Mouse (Mus musculus) fibroblast of lung, adult 2 months (primary cell): ENCODE results near the gene Tbc1d22a.

Experiments used
- DNase-seq: peaks from one replicate; pipeline ENCODE4 v3.0.0-alpha.2; 2011; ENCODE audit warnings: low read depth

The Tbc1d22a gene

DNA sequence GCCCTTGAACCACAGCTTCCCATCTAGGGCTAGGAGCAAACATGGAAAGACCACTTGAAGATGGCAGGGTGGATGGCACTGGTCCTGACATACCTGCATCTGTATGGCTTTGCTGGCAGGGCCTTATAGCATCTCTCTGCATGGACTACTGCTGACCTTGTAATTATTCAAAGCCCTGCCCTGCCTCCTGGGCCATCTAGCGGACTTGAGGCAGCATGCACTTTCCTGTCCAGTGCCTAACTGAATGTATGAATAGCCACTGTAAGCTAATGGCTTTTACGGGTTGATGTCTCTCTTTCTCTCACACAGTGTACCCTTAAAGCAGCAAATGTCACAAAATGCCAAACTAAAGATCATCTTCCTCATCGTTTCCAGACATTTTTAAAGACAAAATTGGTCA is 245.2 kb downstream of the Tbc1d22a start:
- DNase-seq = no peak

DNA sequence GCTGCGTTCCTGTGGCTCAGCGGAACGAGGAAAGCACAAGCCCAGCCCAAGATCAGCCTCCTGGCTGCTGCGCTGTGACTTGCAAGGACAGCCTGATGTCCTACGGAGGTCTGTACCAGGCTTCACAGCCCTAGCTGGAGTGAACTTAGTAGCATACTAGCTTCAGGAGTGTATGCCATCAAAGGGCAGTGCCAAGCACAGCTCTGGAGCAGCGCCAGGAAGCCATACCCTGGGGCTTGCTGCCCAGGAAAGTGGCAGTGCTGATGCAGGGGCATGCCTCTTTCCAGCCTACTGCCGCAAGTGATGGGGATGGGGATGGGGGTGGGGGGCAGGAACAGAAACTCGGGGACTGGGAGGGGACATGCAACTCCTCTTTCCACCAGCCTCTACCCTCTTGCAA is 248.4 kb downstream of the Tbc1d22a start:
- no peak for DNase-seq

DNA sequence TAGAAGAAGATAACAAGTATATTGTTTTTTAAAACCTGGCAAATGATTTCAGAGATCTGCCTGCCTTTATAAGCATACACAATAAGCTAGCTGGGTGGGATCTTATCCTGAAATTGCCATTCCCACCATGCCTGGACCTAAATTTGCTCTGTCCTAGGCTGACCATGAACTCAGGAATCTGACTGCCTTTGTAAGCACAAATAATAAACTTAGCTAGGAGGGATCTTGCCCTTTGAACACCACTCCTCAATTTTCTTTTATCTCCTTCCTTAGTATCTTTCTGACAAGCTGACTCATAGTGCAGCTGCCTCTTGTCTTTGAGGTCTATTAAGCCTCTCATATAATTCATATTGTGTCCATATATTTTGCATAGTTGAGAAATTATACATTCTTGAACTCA is 253.8 kb downstream of the Tbc1d22a start:
- DNase-seq = no peak

DNA sequence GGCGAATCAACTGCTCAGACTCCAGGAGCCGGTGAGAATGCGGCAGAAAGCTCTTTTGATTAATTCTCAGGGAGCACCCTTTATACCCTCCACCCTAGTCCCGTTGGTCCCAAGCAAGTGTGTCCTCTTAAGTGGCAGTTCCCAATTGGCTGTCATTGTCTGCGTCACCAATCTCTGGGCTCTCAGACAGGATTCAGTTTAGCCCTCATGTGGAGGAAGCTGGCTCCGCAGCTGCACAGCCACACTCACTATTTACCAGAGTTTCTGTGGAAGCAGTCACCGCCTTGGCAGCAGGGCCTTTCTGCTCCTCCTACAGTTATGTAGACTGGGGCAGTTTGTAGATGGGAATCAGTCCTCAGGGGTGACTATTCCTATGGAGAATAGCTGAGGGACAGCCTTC is 256.9 kb downstream of the Tbc1d22a start:
- no peak for DNase-seq

DNA sequence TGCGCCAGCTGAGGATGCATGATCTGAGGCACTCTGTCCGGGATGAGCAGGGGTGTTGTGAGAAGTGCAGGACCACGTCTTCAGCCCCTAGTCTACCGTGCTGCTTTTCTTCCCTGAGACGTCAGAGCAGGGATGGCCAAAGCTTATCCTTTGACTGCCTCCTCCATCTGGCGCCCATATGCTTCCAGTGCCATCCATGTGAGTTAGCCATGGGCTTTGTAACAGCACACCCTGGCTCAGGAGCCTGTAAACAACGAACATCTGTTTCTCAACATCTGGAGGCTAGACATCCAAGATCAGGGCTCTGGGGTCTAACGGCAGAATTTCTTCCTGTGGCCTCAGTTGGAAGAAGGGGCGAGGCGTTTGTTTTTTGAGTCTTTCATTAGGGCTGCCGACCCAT is 259.2 kb downstream of the Tbc1d22a start:
- no peak for DNase-seq

DNA sequence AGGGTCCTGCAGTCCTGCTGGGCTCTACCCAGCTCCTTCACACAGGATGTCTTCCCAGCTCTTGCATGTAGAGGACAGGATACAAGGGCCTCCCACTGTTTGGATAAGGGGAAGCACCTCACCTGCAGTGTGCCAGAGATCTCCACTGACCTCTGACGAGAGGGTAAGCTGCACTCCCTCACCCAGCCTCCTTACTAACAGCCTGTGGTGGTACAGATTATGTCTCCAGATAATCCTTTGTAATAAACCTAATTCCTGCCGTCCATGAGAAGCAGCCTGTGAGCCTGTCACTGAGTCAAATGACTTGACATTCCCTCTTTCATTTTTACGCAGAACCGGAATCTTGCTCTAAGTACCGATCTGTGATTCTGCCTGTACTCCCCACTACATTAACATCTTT is 260.7 kb downstream of the Tbc1d22a start:
- DNase-seq = no peak

DNA sequence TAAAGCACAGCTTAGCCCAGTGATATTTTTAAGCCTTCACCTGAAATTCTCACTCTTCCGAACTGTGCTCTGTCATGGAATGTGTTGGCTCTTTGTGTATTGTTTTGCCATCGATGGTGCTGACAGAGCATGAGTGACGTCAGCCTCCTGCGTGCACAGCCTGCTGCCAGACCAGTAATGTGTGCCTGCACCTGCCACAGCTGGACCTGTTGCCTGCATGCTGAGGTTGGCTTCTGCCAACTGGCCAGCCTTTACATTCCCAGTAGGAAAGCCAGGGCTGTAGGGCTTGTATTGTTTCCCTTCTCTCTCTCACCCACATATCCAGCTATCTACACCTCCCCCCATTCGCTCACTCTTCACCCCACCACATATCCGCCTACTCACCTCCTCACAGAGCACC is 262.2 kb downstream of the Tbc1d22a start:
- no peak for DNase-seq

DNA sequence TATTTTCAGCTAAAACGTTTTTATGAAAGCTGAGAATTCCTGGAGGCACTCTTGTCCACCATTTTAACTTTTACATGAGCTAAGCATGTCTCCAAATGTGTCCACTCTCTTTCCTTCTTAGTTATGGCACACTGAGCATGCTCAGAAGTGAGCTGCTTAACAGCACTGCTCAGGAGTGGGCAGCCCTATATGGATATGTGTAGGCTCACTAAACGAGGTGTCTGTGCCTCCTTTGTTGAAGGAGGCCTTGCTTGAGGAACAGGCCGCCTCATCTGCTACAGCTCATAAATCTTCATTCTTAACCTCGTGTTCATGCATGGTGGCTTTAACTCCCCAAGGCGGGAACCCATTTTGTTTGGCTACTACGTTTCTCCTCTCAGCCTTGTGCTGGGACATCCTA is 262.8 kb downstream of the Tbc1d22a start:
- DNase-seq = no peak

DNA sequence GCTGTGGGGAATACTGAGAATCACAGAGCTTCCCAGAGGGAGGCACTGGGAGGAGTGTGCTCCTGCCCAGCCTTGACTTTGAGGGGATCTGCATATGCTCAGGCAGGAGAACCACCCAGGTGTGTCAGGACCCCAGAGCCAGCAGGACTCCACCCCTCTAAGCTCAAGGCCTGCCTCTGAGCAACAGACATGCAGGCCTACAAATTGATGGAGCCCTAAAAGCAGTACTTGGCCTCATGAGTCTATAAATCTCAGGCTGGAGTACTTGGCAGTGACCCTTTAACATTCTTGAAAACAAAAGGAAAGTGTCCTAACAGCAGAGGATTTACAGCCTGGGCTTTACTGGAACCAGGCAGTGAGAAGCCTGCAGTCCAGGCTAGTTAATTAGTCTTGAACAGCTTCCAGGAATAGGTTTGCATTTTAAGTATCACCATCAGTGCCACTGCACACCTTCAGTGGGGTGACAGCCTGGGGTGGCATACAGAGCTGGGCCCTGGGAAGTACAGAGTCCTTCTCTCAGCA is 263.3 kb downstream of the Tbc1d22a start:
- DNase-seq = no peak

DNA sequence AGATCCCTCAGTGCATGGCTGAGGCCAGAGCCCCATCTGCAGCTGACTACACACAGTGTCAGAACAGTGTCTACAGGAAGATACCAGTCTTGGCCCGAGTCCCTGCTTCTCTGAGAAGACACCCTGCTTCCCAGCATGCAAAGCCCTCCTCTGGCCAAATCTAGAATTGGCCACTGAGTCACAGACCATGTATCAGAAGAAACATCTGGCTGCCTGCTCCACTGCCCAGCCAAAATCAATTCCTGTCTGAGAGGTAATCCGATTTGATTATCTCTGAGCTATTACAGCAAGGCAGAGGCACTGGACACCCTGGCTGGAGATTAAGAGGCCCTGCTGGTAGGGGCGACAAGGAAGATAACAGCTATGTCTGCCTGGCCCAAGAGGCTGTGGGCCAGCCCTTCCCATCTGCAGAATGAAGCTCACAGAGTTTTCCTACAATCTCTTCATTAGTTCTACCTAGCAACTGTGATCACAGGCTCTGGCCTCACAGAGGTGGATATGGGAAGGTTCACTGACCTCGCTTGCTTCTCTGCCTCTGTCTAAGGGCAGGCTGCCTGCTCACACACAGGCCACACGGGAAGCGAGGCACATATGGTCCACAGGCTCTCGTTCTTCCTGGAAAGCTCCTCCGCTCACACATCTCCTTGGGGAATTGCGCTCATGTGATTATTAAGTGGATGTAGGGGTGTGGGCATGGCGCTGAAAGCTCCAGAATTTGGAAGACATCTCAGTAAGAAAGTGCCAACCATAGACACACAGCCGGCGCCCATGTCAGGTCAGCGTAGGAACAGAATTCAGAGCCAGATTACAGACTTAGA is 264.6 kb downstream of the Tbc1d22a start:
- peak; percentile 24 for DNase-seq

DNA sequence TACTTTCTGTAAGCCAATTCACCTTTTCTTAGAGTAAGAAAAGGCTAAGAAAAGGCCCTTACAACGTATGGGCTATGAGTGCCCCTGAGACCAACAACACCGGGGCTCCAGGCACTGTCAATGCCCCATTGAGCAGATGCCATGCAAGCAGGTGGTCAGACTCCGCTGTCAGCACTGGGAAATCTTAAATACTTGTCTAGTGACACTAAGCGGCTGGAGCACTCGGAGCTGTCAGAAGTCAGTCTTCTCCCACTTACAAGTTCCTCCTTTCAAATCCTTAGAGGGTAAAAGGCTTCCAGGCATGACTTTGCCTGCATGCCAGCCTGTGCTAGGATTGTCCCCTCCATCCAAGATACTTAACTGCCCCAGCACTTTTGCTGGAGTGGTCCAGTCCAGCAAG is 268.1 kb downstream of the Tbc1d22a start:
- no peak for DNase-seq

DNA sequence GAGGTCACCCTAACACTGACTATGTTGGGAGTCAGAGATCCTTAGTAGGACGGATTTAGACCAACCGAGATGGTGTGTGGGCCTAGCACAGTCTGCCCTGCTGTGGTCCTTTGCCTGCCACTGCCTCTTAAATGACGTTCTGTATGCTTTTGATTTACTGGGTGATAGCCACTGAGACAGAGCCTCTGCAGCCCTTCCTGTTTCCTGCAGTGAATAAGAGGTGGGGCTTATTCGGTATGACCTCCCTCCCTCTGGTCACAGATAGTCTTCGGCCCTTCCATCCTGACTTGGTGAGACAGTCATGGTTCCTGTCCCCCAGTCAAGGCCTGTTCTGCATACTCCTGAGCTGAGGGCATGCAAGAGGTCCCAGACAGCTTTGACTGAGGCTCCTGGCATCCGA is 271.6 kb downstream of the Tbc1d22a start:
- no peak for DNase-seq

DNA sequence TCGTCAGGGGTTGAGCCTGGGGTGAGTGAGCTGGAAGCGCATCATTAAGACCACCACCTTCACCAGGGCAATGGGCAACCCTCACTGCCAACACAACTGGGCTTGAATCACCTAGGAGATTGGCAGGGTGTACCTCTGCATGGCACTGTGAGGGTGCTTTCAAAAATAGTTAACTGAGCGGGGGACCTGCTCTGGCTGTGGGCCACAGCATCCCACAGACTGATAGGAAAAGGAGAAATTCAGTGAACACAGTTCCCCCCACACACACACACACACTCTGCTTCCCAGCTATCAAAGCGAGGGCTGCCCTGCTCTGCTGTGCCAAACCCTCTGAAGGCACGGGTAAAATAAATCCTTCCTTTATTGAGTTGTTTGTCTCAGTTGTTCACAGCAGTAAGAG is 273.1 kb downstream of the Tbc1d22a start:
- no peak for DNase-seq

DNA sequence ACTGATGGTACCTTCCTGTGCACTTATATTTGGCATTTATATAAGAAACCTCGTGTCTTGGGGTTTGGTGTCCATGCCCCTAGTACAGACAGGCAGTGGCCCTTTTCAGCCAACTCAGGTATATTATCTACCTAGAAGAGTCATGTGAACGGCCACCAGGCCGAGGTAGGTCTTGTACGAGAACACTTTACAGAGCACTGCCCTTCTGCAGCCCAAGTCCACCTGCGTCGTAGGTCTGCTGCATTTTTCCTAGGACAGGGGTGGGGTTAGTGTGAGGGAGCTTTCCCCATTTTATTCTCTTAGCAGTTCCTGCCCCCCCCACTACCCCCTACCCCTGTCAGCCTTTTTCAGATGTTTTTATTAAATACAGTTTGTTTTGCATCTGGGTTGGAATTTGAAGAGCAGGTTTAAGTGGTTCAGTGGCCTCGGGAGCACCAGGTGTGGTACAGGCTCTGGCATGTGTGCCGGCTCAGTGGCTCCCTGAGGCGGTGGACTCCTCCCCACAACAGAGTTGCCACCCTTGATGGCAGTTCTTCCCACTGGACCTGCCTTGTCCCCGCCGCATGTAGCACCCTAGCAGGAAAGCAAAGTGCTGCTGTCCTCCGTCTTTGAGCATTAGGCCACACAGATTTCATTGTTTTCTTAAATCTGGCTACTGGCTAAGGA is 277.3 kb downstream of the Tbc1d22a start:
- no peak for DNase-seq

DNA sequence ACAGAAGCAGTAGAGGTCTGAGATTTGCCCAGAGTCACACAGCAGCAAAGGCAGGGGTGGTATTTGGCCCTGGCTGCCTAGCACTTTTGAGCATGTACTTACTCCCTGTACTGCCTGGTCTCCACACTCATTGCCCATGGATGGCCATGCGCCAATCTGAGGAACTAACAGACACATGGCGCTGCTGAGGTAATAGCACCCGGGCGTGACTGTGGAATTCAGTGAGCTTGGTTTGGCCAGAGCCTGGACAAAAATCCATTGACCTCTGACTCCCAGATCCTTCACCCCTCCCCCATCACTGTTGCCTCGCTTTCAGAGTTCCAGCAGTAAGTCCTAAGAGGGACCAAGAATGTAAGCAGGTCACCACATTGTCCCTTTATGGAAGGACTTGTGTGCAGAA is 278.4 kb downstream of the Tbc1d22a start:
- DNase-seq = no peak

DNA sequence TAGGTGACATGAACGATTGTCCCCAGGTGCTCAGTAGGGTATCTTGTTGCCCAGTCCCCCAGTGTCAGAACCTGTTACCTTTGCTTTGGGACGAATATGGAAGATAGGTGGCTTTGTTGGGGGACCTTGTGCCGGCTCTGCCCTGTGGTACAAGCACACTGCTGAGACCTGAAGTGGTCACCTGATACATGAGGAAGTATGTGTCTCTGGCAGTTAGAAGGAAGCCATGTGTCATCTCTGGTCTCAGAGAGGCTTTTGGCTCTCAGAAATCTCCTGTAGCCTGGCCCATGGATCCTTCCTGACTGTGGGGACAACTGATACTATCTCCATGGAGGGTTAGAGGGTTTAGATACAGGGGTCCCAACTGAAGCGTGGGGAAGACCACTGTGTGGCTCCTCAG is 281.9 kb downstream of the Tbc1d22a start:
- no peak for DNase-seq

DNA sequence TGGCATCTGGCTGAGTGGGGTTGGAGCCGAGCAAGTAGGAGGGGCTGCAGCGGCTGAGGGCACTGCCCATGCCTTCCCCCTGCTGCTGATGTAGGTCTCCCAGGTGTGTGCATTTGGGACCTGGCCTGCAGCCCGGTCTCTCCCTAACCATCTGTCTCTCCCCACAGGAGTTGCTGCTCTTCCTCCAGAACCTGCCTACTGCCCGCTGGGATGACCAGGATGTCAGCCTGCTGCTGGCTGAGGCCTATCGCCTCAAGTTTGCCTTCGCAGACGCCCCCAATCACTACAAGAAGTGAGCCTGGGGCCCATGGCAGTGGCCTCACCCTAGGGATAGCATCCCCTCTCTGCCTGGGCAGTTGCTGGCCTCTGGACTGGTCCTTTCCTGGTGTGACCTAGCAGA is 282.4 kb downstream of the Tbc1d22a start:
- DNase-seq = no peak

DNA sequence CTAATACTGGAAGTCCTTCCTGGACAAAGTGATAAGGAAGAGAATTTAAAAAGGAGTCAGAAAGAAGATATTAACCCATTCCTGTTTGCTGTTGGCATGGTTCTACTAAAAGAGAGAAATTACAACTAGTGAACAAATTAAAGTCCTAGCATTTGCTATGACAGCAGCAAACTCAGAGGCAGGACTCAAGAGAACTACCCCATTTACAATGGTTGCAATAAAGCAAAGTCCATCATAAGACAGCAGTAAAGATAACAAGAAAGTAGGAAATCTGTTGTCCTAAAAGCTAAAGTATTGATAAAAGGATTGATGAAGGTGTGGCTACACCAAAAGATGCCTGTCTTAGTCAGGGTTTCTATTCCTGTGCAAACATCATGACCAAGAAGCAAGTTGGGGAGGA is 286.3 kb downstream of the Tbc1d22a start:
- no peak for DNase-seq

DNA sequence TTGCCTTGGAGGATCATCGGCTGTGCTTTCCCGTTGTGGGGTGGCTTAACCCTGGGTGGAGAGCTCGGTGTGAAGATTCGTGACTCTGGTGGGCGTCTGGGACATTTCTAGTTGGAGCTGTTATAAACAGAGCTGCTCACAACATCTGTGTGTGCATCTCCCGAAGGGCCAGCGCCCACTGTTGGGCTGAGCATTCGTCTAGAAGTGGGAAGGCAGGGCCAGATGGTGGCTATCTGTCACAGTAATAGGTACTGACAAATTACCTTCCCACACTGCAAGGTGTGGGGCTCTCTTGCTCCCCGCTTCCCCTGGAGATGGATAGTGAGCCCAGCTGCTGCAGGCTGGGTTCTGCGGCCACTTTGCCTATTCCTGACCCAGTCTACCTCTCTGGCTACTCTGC is 289.2 kb downstream of the Tbc1d22a start:
- no peak for DNase-seq

DNA sequence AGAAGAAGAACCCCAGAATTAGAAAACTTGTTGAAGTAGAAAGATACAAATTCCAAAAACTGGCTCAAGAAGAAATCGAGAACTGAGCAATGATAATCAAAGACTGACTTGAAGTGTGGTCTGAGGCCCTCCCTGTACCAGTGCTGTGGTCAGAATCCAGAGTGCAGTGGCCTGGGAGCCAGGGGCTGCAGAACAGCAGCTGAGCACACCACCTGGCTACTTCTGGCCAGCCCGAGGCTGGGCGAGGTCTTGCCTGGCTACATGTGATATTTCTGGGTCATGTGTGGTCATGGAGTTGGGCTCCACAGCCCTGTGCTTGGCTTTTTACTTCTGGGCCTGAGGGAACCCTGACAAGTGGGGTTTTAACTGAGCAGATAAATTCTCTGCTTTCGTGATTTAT is 292.4 kb downstream of the Tbc1d22a start:
- DNase-seq = no peak

DNA sequence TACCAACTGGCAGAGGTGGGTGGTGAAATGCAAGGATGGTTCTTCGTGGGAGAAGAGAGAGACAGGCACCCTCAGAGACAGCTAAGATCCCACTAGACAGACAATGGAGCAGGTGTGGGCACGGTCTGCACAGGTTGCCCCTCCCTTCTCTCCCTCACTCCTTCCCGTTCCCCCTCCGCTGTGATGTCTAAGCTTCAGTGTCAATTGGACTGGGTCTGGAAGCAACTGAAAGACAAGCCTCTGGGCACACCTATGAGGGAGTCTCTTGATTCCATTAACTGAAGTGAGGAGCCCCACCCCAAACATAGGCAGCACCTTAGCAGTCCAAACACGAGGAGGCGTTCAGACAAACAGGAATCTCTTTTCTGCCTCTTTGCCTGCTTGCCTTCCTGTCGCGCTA is 293.3 kb downstream of the Tbc1d22a start:
- no peak for DNase-seq

DNA sequence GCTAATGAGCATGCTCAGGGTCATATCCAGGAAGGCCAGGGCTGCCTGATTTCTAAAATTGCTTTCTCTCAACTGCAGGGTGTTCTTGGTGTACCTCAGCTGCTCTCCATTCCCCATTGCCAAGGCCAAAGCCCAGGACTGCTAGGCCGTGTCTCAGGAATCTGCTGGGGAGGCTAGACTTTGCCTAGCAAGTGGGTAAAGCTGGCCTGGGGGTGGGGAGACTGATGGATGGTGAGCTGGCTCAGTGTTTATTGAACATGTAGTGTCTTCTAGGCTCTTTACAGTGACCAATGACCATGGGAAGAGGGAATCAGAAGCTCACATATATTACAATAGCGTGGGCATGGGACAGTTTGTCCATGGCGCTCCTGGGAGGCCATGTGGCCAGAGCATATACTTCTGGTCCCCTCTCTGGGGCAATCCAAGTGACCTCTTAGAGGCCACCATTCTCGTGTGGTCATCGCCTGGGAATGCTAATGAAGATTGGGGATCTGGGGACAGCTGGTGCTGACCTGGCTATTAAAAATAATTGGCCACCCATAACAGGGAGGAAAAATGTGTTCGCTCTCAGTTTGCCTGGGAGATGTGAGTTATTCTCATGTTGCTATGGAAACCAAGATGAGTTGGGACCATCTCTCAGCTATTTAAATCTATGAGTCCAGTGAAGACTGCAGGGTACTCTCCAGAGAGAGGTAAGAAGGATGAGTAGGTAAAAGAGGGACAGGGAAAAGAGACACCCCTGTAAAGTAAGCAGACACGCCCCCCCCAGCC is 294.3 kb downstream of the Tbc1d22a start:
- DNase-seq = no peak

DNA sequence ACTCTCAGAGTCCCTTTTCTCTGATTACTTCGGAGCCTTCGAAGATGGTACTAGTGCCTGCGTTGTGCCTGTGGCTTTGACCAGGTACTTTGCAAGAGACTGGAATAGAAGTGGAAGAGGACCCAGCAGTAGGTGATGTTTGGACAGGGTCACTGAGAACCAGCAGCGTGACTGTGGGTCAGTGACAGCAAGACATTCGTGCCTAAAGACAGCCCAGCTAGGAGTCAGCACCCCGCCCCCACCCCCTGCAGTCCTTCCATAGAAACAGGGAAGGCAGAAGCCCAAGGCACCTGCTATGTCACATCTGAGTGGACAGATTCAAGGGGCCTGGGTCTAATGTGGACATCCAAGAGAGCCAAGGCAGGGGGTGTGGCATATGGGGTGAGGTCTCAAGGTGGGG is 295.3 kb downstream of the Tbc1d22a start:
- DNase-seq = no peak
